Mouse (Mus musculus) c-Kit-positive CD71-negative TER-119-negative erythroid progenitor cells, embryonic 14.5 days (primary cell): ENCODE data around the gene Gm3285.

ENCODE experiments used
- DNase-seq: peaks from one replicate; pipeline ENCODE4 v3.0.0-alpha.2; 2013; ENCODE audit warnings: low read depth

The Gm3285 gene

DNA sequence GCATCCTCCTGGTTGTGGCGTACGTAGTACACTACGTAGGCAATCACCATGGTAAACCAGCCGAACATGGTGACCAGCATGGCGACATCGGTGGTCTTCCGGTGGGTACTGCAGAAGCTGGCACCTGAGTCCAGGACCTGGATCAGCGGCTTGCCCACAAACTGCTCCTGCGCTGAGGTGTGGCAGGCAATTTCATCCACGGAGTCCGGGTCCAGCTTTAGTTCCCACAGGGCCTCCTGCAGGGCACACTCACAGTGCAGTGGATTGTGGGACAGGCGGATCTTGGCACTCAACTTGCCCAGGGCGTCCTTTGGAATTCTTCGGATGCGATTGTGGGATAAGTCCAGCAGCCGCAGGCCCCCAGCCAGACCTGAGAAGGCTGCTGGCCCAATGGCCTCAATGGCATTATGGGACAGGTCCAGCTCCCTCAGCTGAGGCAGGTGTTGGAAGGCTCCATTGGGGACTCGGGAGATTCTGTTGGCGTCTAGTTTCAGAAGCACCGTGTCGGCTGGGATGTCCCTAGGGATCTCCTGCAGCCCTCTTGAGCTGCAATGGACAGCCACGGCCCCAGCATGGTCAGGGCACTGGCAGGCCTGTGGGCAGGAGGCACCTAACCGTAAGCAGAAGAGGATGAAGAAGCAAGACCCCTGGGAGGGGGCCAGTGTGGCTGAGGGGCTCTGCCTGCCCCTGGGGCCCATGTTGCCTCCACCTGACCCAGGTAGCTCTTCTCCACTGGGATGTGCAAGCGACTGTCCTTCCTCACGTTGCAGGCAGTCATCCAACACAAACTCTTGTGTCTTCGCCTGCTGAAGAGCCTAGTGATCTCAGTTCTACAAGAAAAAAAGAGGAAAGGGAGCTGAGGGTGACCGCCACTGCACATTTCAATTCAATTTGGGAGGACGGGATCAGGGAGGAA is 39.4 kb downstream of the Gm3285 start:
- no peak for DNase-seq

DNA sequence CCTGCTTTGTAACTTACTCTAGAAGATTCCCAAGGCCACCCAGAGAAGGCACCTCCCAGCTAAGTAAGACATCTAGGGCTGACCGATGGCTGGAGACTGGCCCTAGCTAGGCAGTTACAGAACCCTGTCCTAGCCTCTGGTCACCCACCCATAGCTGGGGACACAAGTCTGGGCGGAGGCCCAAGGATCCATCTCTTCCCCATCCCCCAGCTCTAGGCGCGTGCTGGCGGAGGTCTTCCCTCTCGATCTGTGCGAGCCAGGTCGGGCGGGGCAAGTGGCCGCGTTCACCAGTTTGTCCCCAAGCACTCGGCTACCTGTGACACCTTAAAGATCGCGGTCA is 40.1 kb downstream of the Gm3285 start:
- no peak for DNase-seq

- DNase-seq: peak; percentile 33
Measured at GRCm38 (mm10) chr10:77902211-77902893, 40.6 kb downstream of the Gm3285 start, which contains the start of gene Lrrc3. Lrrc3 (minus strand) TSS chr10:77902536.

DNA sequence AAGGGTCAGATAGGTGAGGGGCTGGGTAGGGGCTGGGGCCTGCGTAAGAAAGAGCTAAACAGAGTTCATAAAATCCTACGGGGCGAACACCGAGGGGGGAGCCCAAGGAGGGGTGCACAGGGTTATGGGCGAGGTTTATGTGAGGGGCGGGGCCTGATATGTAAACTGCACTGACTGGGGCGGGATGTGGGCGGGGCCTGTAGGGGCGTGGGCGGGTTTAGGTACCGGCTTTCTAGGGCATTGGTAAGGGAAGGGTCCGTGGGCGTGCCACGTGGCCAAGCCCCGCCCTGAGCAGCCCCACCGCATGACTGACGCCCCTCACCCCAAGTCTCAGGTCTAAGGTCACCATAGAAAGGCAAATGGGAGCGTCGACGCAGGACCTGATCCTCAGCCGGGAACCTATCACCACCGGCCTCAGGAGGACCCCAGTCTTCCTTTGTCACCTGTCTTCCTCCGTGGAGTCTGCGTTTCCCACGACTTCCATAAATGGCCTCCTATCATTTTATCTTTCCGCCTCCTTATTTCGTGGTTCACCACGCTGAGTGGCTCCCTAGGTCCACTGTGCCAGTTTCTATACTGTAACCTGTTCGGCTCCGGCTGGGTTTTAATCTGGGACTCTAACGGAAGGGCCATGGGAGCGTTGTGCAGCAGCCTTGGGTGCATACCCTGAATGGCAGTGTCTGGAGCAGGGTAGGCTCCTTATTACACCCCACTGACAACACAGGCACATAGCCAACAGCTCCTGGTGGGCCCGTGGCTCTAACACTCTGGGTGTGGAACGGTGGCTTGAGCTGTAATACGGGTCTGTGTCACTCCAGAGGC is 41.3 kb downstream of the Gm3285 start:
- DNase-seq: peak; percentile 43
